Mouse (Mus musculus) heart, postnatal 0 days (tissue): ENCODE measurements around the gene Ubash3a.

Experiments
- CTCF ChIP-seq: IDR thresholded peaks from 2 replicates; pipeline ENCODE4 v1.5.1; 2016; ENCODE audit warnings: antibody characterized with exemption, control low read depth, low read depth
- EP300 ChIP-seq: IDR thresholded peaks from 2 replicates; pipeline ENCODE4 v1.6.1; 2016; ENCODE audit warnings: antibody characterized with exemption, low read depth

- no peak for TF ChIP-seq CTCF
- no peak for TF ChIP-seq EP300
These were observed 43.9 kb upstream of the Ubash3a start for GRCm38 (mm10) chr17:31163821-31164220.
